Mouse (Mus musculus): ENCODE measurements around the gene Xpo6.

DNA sequence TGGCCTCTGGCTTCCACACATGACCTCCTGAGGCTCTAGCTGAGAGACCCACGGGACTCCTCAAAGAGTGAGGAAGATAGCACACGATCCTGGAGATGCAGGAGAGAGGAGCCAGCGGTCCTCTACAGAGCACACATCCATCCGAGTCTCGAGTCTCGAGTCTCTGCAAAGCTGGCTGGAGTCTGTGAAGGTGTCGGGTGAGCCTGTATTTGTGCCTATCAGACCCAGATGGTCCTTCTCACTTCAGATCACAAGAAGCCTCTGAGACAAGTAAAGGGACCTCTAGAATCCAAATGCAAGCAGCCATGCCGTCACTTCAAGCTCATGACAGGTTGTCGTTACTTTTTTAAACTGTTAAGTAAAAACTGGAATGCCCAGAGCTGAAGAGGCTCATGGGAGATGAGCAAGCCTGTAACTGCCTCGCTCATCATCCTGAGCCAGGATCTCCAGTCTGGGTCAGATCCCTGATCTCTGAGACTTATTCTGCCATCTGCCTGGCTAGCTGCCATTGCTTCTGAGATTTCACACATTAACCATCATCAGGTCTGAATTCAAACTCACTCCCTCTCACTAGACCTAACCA, 142.9 kb downstream of the Xpo6 start:
- no peak for TF ChIP-seq CTCF (IDR thresholded peaks at IDR 0.05; ENCODE audit: borderline replicate concordance, insufficient read depth, low read depth, low read length)
- no peak for TF ChIP-seq POLR2A (IDR thresholded peaks at IDR 0.05; ENCODE audit: borderline replicate concordance, insufficient read depth, low read length)
